Mouse (Mus musculus): Measurements from ENCODE around the gene Thnsl1. TPM values are rescaled to one million over a fixed set of nuclear protein-coding genes. Genes with fewer than 3 reads are reported as not detected.

Gene Thnsl1
- polyA plus RNA-seq, 1 experiment from 2014 or later, result 22.2 TPM

DNA sequence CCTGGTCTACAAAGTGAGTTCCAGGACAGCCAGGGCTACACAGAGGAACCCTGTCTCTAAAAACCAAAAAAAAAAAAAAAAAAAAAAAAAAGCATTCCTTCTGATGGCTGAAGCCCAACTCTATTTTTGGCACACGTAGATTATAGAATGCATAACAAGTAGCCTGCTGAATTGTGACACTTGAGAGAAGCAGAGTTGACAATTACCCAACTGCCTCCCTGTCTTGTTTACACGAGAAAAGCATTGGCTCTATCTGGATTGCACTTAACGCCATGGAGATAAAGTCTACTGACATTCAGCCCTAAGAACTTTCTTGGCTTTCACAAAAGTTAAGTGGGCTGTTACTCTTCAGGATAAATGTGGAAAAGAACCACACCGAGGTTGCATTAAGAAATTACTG, 39.5 kb downstream of the Thnsl1 start:
- WGBS, result 86% methylated on average over 4 of the region's 4 CpGs
- Histone ChIP-seq H3K9ac (replicated peaks) (no peak overlapping the region), H3K27me3 (no peaks in the 10 kb centered on the region), H3K4me3 (replicated peaks) (no peak overlapping the region), H3K9me3 (no peaks in the 10 kb centered on the region), H3K4me2 (replicated peaks) (no peak overlapping the region), H3K36me3 (no peaks in the 10 kb centered on the region), H3K4me1 (replicated peaks) (no peaks in the 10 kb centered on the region), H3K27ac (no peak overlapping the region)
- ATAC-seq, result no peak

- Histone ChIP-seq H3K27ac (no peak overlapping the region), H3K4me2 (replicated peaks) (no peak overlapping the region), H3K9ac (replicated peaks) (no peak overlapping the region), H3K27me3 (no peaks in the 10 kb centered on the region), H3K4me1 (replicated peaks) (no peaks in the 10 kb centered on the region), H3K4me3 (replicated peaks) (no peak overlapping the region), H3K9me3 (no peaks in the 10 kb centered on the region), H3K36me3 (no peaks in the 10 kb centered on the region)
- ATAC-seq, result no peak
- WGBS, result 91% methylated on average over 2 of the region's 2 CpGs
Observed at GRCm38 (mm10) chr2:21245477-21246102, 40.1 kb downstream of the Thnsl1 start.

GRCm38 (mm10) chr2:21253644-21254043, 48.1 kb downstream of the Thnsl1 start:
- Histone ChIP-seq H3K4me2 (replicated peaks) (no peak overlapping the region), H3K9me3 (no peaks in the 10 kb centered on the region), H3K4me1 (replicated peaks) (no peaks in the 10 kb centered on the region), H3K4me3 (replicated peaks) (no peak overlapping the region), H3K9ac (replicated peaks) (no peak overlapping the region), H3K36me3 (no peaks in the 10 kb centered on the region), H3K27ac (no peak overlapping the region), H3K27me3 (no peaks in the 10 kb centered on the region)
- 74% methylated on average over 3 of the region's 3 CpGs for WGBS
- ATAC-seq, result no peak

DNA sequence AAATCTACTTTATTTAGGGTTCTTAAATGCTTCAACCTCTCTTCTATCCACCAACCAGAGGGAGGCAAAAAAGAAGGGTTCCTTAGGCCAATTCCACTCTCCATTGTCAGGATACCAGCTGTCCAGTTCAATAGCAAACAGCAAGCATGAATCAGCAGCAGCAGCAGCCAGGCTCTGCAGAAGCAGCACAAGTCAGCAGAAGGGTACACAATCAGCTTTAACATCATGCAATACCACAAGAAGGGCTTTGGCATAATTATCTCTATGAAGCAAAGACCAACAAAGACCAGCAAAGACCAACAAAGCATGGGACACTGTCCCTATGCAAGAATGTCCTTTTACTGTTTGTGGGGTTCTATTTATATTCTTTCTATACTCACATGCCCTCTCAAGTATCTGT, 48.8 kb downstream of the Thnsl1 start:
- H3K4me3 ChIP-seq (replicated peaks), result no peak overlapping the region
- H3K4me2 ChIP-seq (replicated peaks), result no peak overlapping the region
- no peaks in the 10 kb centered on the region for H3K9me3 ChIP-seq
- no peak overlapping the region for H3K27ac ChIP-seq
- H3K36me3 ChIP-seq, result no peaks in the 10 kb centered on the region
- no peak overlapping the region for H3K9ac ChIP-seq (replicated peaks)
- H3K27me3 ChIP-seq, result no peaks in the 10 kb centered on the region
- H3K4me1 ChIP-seq (replicated peaks), result no peaks in the 10 kb centered on the region
- ATAC-seq, result no peak

- Histone ChIP-seq H3K27me3 (no peaks in the 10 kb centered on the region), H3K4me3 (replicated peaks) (no peak overlapping the region), H3K4me1 (replicated peaks) (no peaks in the 10 kb centered on the region), H3K9me3 (no peaks in the 10 kb centered on the region), H3K36me3 (no peaks in the 10 kb centered on the region), H3K9ac (replicated peaks) (no peak overlapping the region), H3K27ac (no peak overlapping the region), H3K4me2 (replicated peaks) (no peak overlapping the region)
- 92% methylated on average over 4 of the region's 4 CpGs for WGBS
- no peak for ATAC-seq
Observed at GRCm38 (mm10) chr2:21258281-21258680, 52.8 kb downstream of the Thnsl1 start.

- Histone ChIP-seq H3K4me1 (replicated peaks) (no peaks in the 10 kb centered on the region), H3K27ac (no peak overlapping the region), H3K36me3 (no peaks in the 10 kb centered on the region), H3K9ac (replicated peaks) (no peak overlapping the region), H3K4me3 (replicated peaks) (no peak overlapping the region), H3K9me3 (no peaks in the 10 kb centered on the region), H3K4me2 (replicated peaks) (no peak overlapping the region), H3K27me3 (no peaks in the 10 kb centered on the region)
- WGBS, result 83% methylated on average over 5 of the region's 5 CpGs
- ATAC-seq, result no peak
Observed at GRCm38 (mm10) chr2:21259081-21259480, 53.6 kb downstream of the Thnsl1 start.

DNA sequence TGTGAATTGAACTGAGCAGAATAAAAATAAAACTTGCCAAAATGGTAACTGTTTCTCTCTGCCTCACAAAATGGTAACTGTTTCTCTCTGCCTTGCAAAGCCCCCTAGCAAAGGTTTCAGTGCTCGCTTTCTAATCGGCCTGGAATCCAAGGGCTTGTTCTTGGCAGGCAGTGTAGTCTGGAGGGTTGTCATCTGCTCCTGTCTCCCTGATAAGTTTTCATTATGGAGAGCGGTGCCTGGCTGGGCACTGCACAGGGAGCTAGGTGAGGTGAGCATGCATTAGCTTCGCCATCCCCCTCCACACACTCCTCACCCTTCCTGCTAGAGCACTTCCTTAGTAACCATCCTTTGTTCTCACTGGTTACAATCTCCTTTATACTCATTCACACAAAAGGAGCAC, 54.5 kb downstream of the Thnsl1 start:
- no peaks in the 10 kb centered on the region for H3K4me1 ChIP-seq (replicated peaks)
- no peaks in the 10 kb centered on the region for H3K9me3 ChIP-seq
- 63% methylated on average over 4 of the region's 4 CpGs for WGBS
- H3K9ac ChIP-seq (replicated peaks), result no peak overlapping the region
- no peak overlapping the region for H3K27ac ChIP-seq
- no peak overlapping the region for H3K4me3 ChIP-seq (replicated peaks)
- no peak overlapping the region for H3K4me2 ChIP-seq (replicated peaks)
- H3K36me3 ChIP-seq, result no peaks in the 10 kb centered on the region
- ATAC-seq, result no peak
- no peaks in the 10 kb centered on the region for H3K27me3 ChIP-seq

- Histone ChIP-seq H3K9ac (replicated peaks) (no peak overlapping the region), H3K4me1 (replicated peaks) (no peaks in the 10 kb centered on the region; the same call in 1 of the 2 replicates), H3K4me3 (replicated peaks) (no peak overlapping the region), H3K27me3 (no peaks in the 10 kb centered on the region), H3K9me3 (no peaks in the 10 kb centered on the region), H3K36me3 (no peaks in the 10 kb centered on the region), H3K27ac (no peak overlapping the region), H3K4me2 (replicated peaks) (no peak overlapping the region)
- ATAC-seq, result peak; percentile 95
- WGBS, result 18% methylated on average over 4 of the region's 4 CpGs
Observed at GRCm38 (mm10) chr2:21261370-21262006, 56.0 kb downstream of the Thnsl1 start.

DNA sequence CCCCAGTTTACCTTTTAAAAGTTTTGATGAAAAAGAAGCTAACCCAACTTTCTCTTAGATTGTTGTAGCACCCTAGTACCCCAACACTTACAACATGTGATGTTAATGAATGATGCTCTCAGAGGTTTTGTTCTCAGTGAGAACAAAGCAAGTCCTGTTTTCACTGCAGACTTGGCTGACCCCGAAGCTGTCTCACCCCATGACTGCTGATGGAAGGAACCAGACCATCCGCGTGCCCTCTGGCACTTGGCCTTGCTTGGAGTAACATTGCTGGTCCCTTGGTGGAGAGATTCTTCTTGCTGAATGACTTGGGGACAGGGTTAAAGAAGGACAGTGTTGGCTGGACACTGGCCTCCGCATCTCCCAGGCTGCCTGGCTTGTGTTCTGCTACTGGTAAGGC, 58.5 kb downstream of the Thnsl1 start:
- H3K36me3 ChIP-seq, result no peaks in the 10 kb centered on the region
- H3K27ac ChIP-seq, result no peak overlapping the region
- H3K9ac ChIP-seq (replicated peaks), result no peak overlapping the region
- H3K4me1 ChIP-seq (replicated peaks), result peaks cover 12% of the 10 kb centered on the region
- WGBS, result 83% methylated on average over 4 of the region's 4 CpGs
- no peak overlapping the region for H3K4me2 ChIP-seq (replicated peaks)
- ATAC-seq, result no peak
- no peaks in the 10 kb centered on the region for H3K27me3 ChIP-seq
- H3K9me3 ChIP-seq, result no peaks in the 10 kb centered on the region
- no peak overlapping the region for H3K4me3 ChIP-seq (replicated peaks)

Other genes with a start within 250 kb of the Thnsl1 start
- gene Arhgap21, start 236.8 kb upstream of the Thnsl1 start, polyA plus RNA-seq (2015; fragmentation: Nextera tagmentation; extraction: Ambion mirVana), result 51.7 and 54.4 TPM in 2 replicates
- gene Enkur, start 359 bp upstream of the Thnsl1 start, polyA plus RNA-seq (2015; fragmentation: Nextera tagmentation; extraction: Ambion mirVana), result 2.6 and 3.9 TPM in 2 replicates
- 2.8 TPM in 2 replicates for gene Gpr158, start 161.8 kb downstream of the Thnsl1 start, polyA plus RNA-seq (2015; fragmentation: Nextera tagmentation; extraction: Ambion mirVana)

Data from midbrain, embryonic 13.5 days (tissue).